ENCODE assay signal across 8 mouse cellular contexts in the genomic region with DNA sequence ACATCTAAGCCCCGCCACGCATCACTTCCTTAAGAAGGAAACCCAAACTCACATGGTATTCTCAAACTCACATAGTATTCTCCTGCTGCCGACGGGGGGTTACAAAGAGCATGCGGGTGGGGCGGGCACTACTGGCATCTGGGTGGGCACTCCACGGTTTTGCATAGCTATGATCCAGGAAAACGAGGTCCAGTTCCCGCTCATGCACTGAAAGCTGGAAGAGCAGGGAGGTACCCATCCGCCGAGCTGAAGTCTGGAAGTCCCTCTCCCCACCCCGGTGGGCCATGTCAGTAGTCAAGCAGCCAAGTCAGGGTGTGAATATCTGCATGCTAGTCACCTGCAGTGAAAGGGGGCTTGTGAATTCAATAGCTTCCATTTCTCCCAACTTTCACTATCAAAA. TPM values are rescaled to one million over a fixed set of nuclear protein-coding genes. Genes with fewer than 3 reads are reported as not detected.
DNase-seq lines count a peak whose midpoint lies in the region; ATAC-seq and TF ChIP-seq lines count a peak whose summit lies in the region.

No protein-coding gene starts in this region.

- TF ChIP-seq CTCF in E14TG2a.4 (conservative IDR thresholded peaks at IDR 0.05; ENCODE audit: low read length), result no peak

- H3K9ac ChIP-seq in forebrain, embryonic 11.5 days (ENCODE audit: low read length), result peak overlapping the region; percentile 95
- H3K9ac ChIP-seq in limb, embryonic 11.5 days (ENCODE audit: low read length), result no peak overlapping the region

- H3K27ac ChIP-seq in forebrain, embryonic 11.5 days (ENCODE audit: low read depth, low read length), result no peak overlapping the region
- no peak overlapping the region for H3K27ac ChIP-seq in limb, embryonic 11.5 days (replicated peaks; ENCODE audit: low read depth, low read length)

- no peak for ATAC-seq in forebrain, embryonic 11.5 days (replicated peaks; ENCODE audit: low FRiP score)
- no peak for ATAC-seq in limb, embryonic 11.5 days (ENCODE audit: insufficient number of reproducible peaks, low FRiP score, low TSS enrichment, low read depth)

- peaks cover 42% of the 10 kb centered on the region for H3K36me3 ChIP-seq in E14TG2a.4 (ENCODE audit: insufficient read depth, low read length)
- H3K36me3 ChIP-seq in forebrain, embryonic 11.5 days (ENCODE audit: control insufficient read depth, insufficient read depth, low read length), result peaks cover 2% of the 10 kb centered on the region; the same call in 1 of the 2 replicates
- H3K36me3 ChIP-seq in limb, embryonic 11.5 days (ENCODE audit: control insufficient read depth, insufficient read depth, low read length), result peaks cover 8% of the 10 kb centered on the region

- peaks cover 19% of the 10 kb centered on the region for H3K27me3 ChIP-seq in E14TG2a.4 (ENCODE audit: insufficient read depth, low read length)
- no peaks in the 10 kb centered on the region for H3K27me3 ChIP-seq in forebrain, embryonic 11.5 days (ENCODE audit: control insufficient read depth, insufficient read depth, low read length)
- H3K27me3 ChIP-seq in limb, embryonic 11.5 days (ENCODE audit: control insufficient read depth, insufficient read depth, low read length), result no peaks in the 10 kb centered on the region

- H3K4me3 ChIP-seq in E14TG2a.4 (replicated peaks; ENCODE audit: low read length), result peak overlapping the region; percentile 90
- H3K4me3 ChIP-seq in forebrain, embryonic 11.5 days (ENCODE audit: low read depth, low read length), result peak overlapping the region; percentile 96
- peak overlapping the region; percentile 79 for H3K4me3 ChIP-seq in limb, embryonic 11.5 days (ENCODE audit: low read depth, low read length)

- H3K4me1 ChIP-seq in E14TG2a.4 (replicated peaks; ENCODE audit: low read depth, low read length), result peaks cover 28% of the 10 kb centered on the region
- H3K4me1 ChIP-seq in forebrain, embryonic 11.5 days (replicated peaks; ENCODE audit: control insufficient read depth, insufficient read depth, low read length), result peaks cover 9% of the 10 kb centered on the region
- H3K4me1 ChIP-seq in limb, embryonic 11.5 days (ENCODE audit: control insufficient read depth, insufficient read depth, low read length), result peaks cover 7% of the 10 kb centered on the region; the same call in 1 of the 2 replicates

- peak overlapping the region; percentile 70 for H3K4me2 ChIP-seq in forebrain, embryonic 11.5 days (ENCODE audit: low read depth, low read length, severe bottlenecking)
- peak overlapping the region; percentile 50 for H3K4me2 ChIP-seq in limb, embryonic 11.5 days (ENCODE audit: low read depth, severe bottlenecking)

- peak; percentile 90 for DNase-seq in heart, adult 11 months
- no peak for DNase-seq in heart, adult 9 months (ENCODE audit: low spot score in 2 of 2)
- DNase-seq in forebrain, embryonic 11.5 days (ENCODE audit: low spot score), result no peak
- no peak for DNase-seq in limb, embryonic 11.5 days (ENCODE audit: low spot score)
- DNase-seq in retina, postnatal 1 day, result peak; percentile 14
- no peak for DNase-seq in right cerebral cortex, adult 18-20 months
- no peak for DNase-seq in adrenal gland, postnatal 4 days (ENCODE audit: low spot score in 2 of 2)

- no peaks in the 10 kb centered on the region for H3K9me3 ChIP-seq in E14TG2a.4 (ENCODE audit: low read length)
- H3K9me3 ChIP-seq in forebrain, embryonic 11.5 days (ENCODE audit: control insufficient read depth, low read length), result no peaks in the 10 kb centered on the region
- no peaks in the 10 kb centered on the region for H3K9me3 ChIP-seq in limb, embryonic 11.5 days (ENCODE audit: control insufficient read depth, low read length)

- WGBS in forebrain, embryonic 11.5 days, result 64% methylated on average over 12 of the region's 12 CpGs
- 68% methylated on average over 12 of the region's 12 CpGs for WGBS in limb, embryonic 11.5 days

RNA-seq across cellular contexts. Expression of gene Kansl3, which starts 1.3 kb away (rescaled TPM):
- polyA plus RNA-seq in forebrain, embryonic 11.5 days (2014; fragmentation: Nextera tagmentation; extraction: Ambion mirVana), result 46.2 and 49.6 TPM in 2 replicates
- 34.4 and 43.3 TPM in 2 replicates for polyA plus RNA-seq in limb, embryonic 11.5 days (2014; fragmentation: Nextera tagmentation; extraction: Ambion mirVana)
- 100 to 1,000 TPM; 107 to 113 TPM for total RNA-seq in adrenal gland, postnatal 4 days (2021)

RNA-seq across cellular contexts. Expression of gene Fer1l5, which starts 4.4 kb away (rescaled TPM):
- polyA plus RNA-seq in forebrain, embryonic 11.5 days (2014; fragmentation: Nextera tagmentation; extraction: Ambion mirVana), result 1.4 and 1.9 TPM in 2 replicates
- 0.99 and 1.4 TPM in 2 replicates for polyA plus RNA-seq in limb, embryonic 11.5 days (2014; fragmentation: Nextera tagmentation; extraction: Ambion mirVana)
- total RNA-seq in adrenal gland, postnatal 4 days (2021), result under 1 TPM; 0.70 to 0.99 TPM

Comparison
In these comparisons a context has a peak if more than half of its experiments do, and no peak if none do; other contexts are left out.
1. DNase-seq: peak in heart, adult 11 months (single experiment) and retina, postnatal 1 day (single experiment); none in heart, adult 9 months (0 of 2), forebrain, embryonic 11.5 days (single experiment), limb, embryonic 11.5 days (single experiment), right cerebral cortex, adult 18-20 months (single experiment) and adrenal gland, postnatal 4 days (0 of 2).
2. Peak in every context shown above with its lines, with median percentiles within 50 percentile points of each other: H3K4me3 ChIP-seq.